Mouse (Mus musculus) midbrain, postnatal 0 days (tissue): ENCODE data around the gene Mtmr12. TPM values are rescaled to one million over a fixed set of nuclear protein-coding genes. Genes with fewer than 3 reads are reported as not detected.

ENCODE experiments used
- ATAC-seq: fragments of 200-750 bp; cut with Nextera tagmentation; 2 replicates; pipeline ENCODE4 v1.8.0; 2017; ENCODE audit warnings: moderate number of reproducible peaks, mild to moderate bottlenecking, moderate TSS enrichment, moderate library complexity; ENCODE audit not compliant: low FRiP score
- DNase-seq: peaks from one replicate; pipeline ENCODE4 v3.0.0-alpha.2; 2015; ENCODE audit warnings: low spot score
- H3K27ac ChIP-seq: fragments of 300-500 bp; sonication (generic); 2 replicates; pipeline ENCODE4 v1.5.1; 2014; ENCODE audit warnings: low read depth, mild to moderate bottlenecking, low read length, mixed read lengths
- H3K27me3 ChIP-seq: fragments of 300-500 bp; sonication (generic); 2 replicates; pipeline ENCODE4 v1.6.1; 2014; ENCODE audit warnings: low read length, control low read depth, mixed read lengths; ENCODE audit not compliant: insufficient read depth
- H3K36me3 ChIP-seq: fragments of 300-500 bp; sonication (generic); 2 replicates; pipeline ENCODE4 v1.6.1; 2014; ENCODE audit warnings: low read length, control low read depth, mixed read lengths; ENCODE audit not compliant: insufficient read depth
- H3K4me1 ChIP-seq: fragments of 300-500 bp; sonication (generic); 2 replicates; pipeline ENCODE4 v1.6.1; 2014; ENCODE audit warnings: mild to moderate bottlenecking, control low read depth, antibody characterized with exemption, low read length, mixed read lengths; ENCODE audit not compliant: insufficient read depth
- H3K4me2 ChIP-seq: fragments of 300-500 bp; sonication (generic); 2 replicates; pipeline ENCODE4 v1.6.1; 2014; ENCODE audit warnings: low read depth, mild to moderate bottlenecking, low read length, mixed read lengths; ENCODE audit not compliant: poor library complexity, severe bottlenecking
- H3K4me3 ChIP-seq: fragments of 300-500 bp; sonication (generic); 2 replicates; pipeline ENCODE4 v1.5.1; 2014; ENCODE audit warnings: low read depth, mild to moderate bottlenecking, low read length, moderate library complexity
- H3K9ac ChIP-seq: fragments of 300-500 bp; sonication (generic); replicated peaks from 2 replicates; pipeline ENCODE4 v1.6.1; 2014; ENCODE audit warnings: mild to moderate bottlenecking, low read length, moderate library complexity, mixed read lengths; ENCODE audit not compliant: poor library complexity, severe bottlenecking
- H3K9me3 ChIP-seq: fragments of 300-500 bp; sonication (generic); 2 replicates; pipeline ENCODE4 v1.6.1; 2016; ENCODE audit warnings: low read length, control low read depth
- CTCF ChIP-seq: IDR thresholded peaks from 2 replicates; pipeline ENCODE4 v1.5.1; 2016; ENCODE audit warnings: antibody characterized with exemption, mild to moderate bottlenecking
- WGBS: fragments of 180-500 bp; shearing (Covaris S2); extraction: QIAGEN DNeasy Blood & Tissue Kit; methylation state at CpG from one replicate; pipeline ENCODE4 v1.1.7; 2014; 5-methylcytosine and 5-hydroxymethylcytosine counted together
- polyA plus RNA-seq: library from polyadenylated mRNA; unstranded; fragments of >200 nt; fragmentation: Nextera tagmentation; extraction: Ambion mirVana; gene quantifications from 2 replicates; pipeline ENCODE4 v1.2.1, GENCODE M21; 2015
- total RNA-seq: library from RNA; depleted of rRNA; stranded (reverse); fragments of >200 nt; gene quantifications from 2 replicates; pipeline ENCODE4 v1.2.3, GENCODE M21; 2014

Mtmr12 gene
- total and polyA plus RNA-seq, 2 experiments from 2014 or later: 4.8 to 10.4 TPM

DNA sequence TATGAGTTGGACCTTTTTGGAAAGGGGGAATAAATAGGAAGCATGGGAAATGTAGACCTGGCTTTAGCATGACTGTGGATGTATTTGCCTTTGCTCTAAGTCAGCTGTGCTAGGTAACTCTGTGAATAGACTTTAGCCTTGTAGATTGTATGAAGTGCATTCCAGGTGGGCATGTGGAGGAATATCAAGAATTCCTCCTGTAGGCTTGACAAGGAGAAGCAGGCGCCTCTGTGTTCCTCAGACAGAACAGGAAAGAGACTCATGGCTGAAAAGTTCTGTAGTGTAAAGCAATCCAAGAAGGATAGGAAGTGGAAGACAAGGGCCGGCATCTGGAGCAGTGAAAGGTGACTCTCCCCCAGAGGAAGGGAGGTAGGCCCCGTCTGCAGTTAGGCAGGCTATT lies 58.2 kb downstream of the Mtmr12 start:
- ATAC-seq (no peak), DNase-seq (no peak)
- Histone ChIP-seq H3K4me2 (no peak overlapping the region), H3K9ac (no peak overlapping the region), H3K9me3 (no peaks in the 10 kb centered on the region), H3K27ac (no peak overlapping the region), H3K27me3 (no peaks in the 10 kb centered on the region), H3K36me3 (peaks cover 68% of the 10 kb centered on the region), H3K4me1 (no peaks in the 10 kb centered on the region), H3K4me3 (no peak overlapping the region)
- TF ChIP-seq CTCF: no peak
- WGBS: 91% methylated on average over 3 of the region's 3 CpGs

DNA sequence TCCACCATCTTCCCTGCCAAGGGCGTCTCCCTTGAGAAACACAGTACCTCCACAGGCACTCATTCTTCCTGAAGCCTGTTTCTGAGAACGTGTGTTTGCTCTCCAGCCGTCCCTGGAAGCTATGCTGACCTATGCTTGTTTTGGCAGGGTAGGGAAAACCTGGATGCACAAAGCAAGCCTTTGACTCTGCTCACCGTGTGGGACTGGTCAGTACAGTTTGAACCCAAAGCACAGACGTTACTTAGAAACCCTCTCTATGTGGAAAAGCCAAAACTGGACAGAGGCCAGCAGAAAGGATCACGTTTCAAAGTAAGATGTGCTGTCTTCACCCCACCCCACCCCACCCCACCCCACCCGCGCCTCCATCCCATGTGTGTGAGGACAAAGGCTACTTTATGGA lies 61.6 kb downstream of the Mtmr12 start:
- Histone ChIP-seq H3K27ac (no peak overlapping the region), H3K4me2 (no peak overlapping the region), H3K27me3 (no peaks in the 10 kb centered on the region), H3K9me3 (no peaks in the 10 kb centered on the region), H3K4me3 (no peak overlapping the region), H3K4me1 (no peaks in the 10 kb centered on the region), H3K9ac (no peak overlapping the region), H3K36me3 (peaks cover 71% of the 10 kb centered on the region)
- no peak for DNase-seq
- TF ChIP-seq CTCF: no peak
- ATAC-seq: no peak
- 75% methylated on average over 8 of the region's 8 CpGs for whole genome bisulfite sequencing

DNA sequence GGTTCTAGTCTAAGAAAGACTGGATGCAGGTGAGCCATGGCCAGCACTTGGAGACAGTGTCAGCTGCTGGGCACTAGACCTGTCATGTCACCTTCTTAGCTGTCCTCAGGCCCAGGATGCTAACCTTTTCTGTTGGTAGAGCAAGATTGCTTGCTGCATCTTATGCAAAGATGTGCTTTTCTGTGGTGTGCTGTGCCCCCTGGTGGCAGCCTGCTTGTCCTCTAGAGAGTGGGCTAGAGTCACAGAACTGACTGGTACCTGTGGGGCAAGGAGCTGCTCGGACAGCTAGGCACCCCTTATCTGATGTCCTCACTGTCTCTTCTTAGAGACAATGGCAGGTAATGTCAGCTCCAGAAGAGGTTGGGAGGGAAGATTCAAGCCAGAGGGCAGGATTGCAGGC lies 63.2 kb downstream of the Mtmr12 start:
- H3K9ac ChIP-seq: no peak overlapping the region
- no peak overlapping the region for H3K4me2 ChIP-seq
- H3K4me3 ChIP-seq: no peak overlapping the region
- H3K27me3 ChIP-seq: no peaks in the 10 kb centered on the region
- ATAC-seq: 0 out of 2 replicates have a peak, but pooled peaks have one; percentile 47
- DNase-seq: peak; percentile 72
- H3K27ac ChIP-seq: no peak overlapping the region
- WGBS: 50% methylated on average over 1 of the region's 1 CpGs
- no peaks in the 10 kb centered on the region for H3K4me1 ChIP-seq
- peaks cover 56% of the 10 kb centered on the region for H3K36me3 ChIP-seq
- peak; percentile 87 for TF ChIP-seq CTCF
- no peaks in the 10 kb centered on the region for H3K9me3 ChIP-seq

DNA sequence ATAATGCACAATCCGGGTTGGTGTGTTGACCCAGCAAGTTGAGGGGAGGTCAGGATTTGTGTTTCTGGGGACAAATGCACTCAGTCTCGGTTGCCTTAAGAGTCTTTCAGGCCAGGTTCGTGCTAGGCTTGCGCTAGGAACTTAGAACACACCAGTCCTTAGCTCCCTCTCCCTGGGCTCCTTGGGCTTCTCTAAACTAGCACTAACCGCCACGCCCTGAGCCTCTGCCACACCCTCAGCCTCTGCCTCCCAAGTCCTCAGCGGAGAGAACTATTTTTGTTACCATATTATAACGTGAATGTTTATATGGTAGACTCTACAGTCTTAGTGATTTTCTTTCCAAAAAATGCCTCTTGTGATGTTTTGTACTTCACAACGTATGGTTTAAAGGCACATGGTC lies 66.5 kb downstream of the Mtmr12 start:
- 91% methylated on average over 9 of the region's 9 CpGs for WGBS

DNA sequence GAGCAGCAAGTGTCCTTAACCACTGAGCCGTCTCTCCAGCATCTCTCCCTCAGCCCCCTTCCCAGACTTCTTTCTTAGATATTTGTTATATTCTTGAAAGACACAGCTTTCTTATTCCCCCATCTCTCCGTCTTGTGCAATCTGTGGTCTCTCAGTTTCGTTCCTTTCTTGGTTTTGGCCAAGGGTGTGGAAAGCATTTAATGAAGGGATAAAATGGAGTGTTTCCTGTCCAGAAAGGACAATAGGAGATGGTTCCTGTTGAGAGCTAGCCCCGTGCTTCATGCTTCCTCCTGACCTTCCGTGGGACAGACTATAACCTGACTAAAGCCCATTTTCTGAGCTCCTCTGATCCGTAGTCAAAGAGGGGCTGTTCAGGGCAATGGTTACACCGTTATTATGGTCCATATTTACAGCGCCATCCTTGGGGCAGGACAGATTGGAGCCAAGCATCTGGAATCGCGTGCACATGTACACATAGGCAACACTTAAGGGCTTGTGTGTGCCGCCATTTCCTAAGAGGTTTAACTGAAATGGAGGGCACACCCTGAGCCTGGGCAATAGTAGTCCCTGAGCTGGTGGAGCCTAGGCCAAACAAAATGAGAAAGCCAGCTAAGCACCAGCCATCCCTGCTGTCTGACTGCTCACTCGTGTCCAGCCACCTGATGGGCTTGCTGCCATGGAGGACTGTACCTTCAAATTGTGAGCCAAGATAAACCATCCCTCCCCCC lies 68.7 kb downstream of the Mtmr12 start:
- H3K27me3 ChIP-seq: no peaks in the 10 kb centered on the region
- H3K4me2 ChIP-seq: no peak overlapping the region
- H3K4me1 ChIP-seq: no peaks in the 10 kb centered on the region
- no peak for TF ChIP-seq CTCF
- DNase-seq (no peak), ATAC-seq (no peak)
- no peak overlapping the region for H3K4me3 ChIP-seq
- H3K36me3 ChIP-seq: peaks cover 18% of the 10 kb centered on the region
- H3K27ac ChIP-seq: no peak overlapping the region
- H3K9me3 ChIP-seq: no peaks in the 10 kb centered on the region
- WGBS: 85% methylated on average over 12 of the region's 12 CpGs
- H3K9ac ChIP-seq: no peak overlapping the region

More for the DNA sequence above, 66.5 kb downstream of the Mtmr12 start:
- Histone ChIP-seq H3K27ac (no peak overlapping the region), H3K4me2 (no peak overlapping the region), H3K27me3 (no peaks in the 10 kb centered on the region), H3K36me3 (peaks cover 27% of the 10 kb centered on the region), H3K9me3 (no peaks in the 10 kb centered on the region), H3K4me3 (no peak overlapping the region), H3K9ac (no peak overlapping the region), H3K4me1 (no peaks in the 10 kb centered on the region)
- DNase-seq (no peak), ATAC-seq (no peak)
- TF ChIP-seq CTCF: no peak

DNA sequence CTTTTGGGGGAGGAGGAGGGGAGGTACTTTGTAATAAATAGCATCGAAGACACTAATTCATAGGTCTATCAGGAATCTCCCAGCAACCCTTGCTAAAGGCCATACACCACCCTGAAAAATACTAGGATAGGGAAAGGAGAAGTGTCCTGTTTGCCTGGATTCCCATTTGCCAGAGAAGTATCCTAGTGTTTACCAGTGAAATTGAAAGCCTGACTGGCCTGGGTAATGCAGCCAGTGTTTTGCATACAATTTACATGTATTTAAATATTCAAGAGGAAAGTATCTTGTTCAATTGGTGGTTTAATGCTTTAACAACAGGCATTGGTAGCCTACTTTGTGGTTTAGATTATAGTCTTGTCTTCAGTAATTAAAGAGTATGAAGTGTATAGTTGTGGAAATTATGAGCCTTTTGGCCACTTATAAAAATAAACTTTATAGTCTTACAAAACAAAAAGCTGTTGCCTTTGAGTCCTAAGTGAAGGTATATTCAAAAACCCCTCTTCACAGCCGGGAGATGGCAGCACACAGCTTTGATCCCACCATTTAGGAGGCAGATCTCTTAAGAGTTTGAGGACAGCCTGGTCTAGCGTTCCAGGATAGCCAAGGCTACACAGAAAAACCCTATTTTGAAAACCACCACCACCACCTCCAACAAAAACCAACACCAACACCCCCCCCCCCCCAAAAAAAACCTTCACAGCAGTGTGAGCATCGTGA lies 69.4 kb downstream of the Mtmr12 start:
- Histone ChIP-seq H3K9me3 (no peaks in the 10 kb centered on the region), H3K27me3 (no peaks in the 10 kb centered on the region), H3K27ac (no peak overlapping the region), H3K4me1 (no peaks in the 10 kb centered on the region), H3K9ac (no peak overlapping the region), H3K4me3 (no peak overlapping the region), H3K36me3 (peaks cover 15% of the 10 kb centered on the region), H3K4me2 (no peak overlapping the region)
- WGBS: 70% methylated on average over 4 of the region's 4 CpGs
- peak; percentile 33; the same call in 1 of the 2 replicates for TF ChIP-seq CTCF
- ATAC-seq (no peak), DNase-seq (no peak)
